Mouse (Mus musculus) ES-CJ7 (cell line): ENCODE data around the gene Psme1.
A peak's percentile ranks its signal among the peaks of the same experiment; 100 is the strongest.

Experiments
- DNase-seq: peaks from one replicate; pipeline ENCODE4 v3.0.0; 2011; ENCODE audit warnings: low read depth, low spot score

Gene Psme1

DNA sequence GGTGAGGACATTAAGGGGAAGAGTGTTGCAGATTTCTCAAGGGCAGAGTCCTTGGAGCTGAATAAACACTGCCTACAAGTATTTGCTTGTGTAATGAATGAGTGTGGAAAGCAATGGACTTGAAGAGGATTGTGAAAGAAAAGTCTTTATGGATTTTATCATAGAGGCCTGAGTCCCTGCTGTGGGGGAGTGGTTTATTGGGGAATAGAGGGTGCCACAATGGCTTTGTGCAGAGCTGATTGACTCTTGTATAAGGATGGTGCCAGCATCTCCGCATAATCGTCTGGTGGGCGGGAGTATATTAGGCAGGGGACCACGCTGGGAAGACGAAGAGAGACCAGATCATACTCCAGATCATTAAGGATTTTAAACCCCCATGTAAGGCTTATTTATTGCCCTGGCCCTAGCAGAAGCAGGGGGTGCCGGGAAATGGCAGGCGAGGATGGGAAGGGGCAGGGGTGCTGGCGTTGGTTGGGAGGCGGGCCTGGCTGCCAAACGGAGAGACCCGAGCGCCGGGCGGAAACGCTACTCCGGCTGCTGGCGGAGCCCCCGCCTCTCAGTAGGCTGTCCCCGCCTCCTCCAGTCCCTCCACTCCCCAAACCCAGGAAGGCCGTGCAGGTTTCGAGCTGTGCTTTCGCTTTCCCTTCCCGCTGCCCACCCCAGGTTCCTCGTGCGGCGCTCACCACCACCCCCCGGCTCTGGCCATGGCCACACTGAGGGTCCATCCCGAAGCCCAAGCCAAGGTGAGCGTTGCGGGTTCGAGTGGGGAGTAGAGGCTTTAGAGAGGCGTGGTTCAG, at the start of gene Psme1:
Gene Psme1, plus strand, starts transcription at position 253 of the 797 bp plus-strand sequence.
- DNase-seq = peak; percentile 70

DNA sequence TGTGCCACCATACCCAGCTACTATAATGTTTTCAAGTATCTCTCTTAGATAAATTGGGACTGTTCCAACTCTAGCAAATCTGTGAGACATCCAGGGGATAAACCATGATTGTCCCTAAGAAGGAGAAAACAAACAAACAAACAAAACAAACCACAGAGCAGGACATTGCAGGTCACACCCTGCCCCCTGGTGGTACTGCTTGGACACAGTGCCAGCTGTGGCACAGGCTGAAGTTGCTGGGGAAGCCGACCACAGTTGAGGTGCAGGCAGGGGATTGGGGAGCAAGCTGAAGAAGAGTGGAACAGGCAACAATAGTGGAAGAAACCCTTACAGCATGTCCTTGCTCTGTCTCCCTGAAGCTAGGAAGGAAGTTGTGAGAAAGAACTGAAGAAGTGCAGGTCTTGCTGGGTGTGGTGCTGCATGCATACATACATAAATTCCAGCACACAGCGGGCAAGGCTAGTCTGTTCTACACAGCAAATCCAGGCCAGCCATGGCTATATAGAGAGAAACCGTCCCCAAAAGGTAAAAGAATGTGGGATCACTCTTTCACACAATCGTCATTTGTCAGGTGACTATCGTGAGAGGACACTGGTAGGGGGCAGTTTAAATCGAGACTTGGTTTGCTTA, 41.7 kb upstream of the Psme1 start:
- peak; percentile 71 for DNase-seq

- peak; percentile 94 for DNase-seq
Observed at GRCm38 (mm10) chr14:55540067-55540786, 37.7 kb upstream of the Psme1 start, which contains the start of gene Pck2. Gene Pck2 (plus strand): TSS chr14:55540266.

DNA sequence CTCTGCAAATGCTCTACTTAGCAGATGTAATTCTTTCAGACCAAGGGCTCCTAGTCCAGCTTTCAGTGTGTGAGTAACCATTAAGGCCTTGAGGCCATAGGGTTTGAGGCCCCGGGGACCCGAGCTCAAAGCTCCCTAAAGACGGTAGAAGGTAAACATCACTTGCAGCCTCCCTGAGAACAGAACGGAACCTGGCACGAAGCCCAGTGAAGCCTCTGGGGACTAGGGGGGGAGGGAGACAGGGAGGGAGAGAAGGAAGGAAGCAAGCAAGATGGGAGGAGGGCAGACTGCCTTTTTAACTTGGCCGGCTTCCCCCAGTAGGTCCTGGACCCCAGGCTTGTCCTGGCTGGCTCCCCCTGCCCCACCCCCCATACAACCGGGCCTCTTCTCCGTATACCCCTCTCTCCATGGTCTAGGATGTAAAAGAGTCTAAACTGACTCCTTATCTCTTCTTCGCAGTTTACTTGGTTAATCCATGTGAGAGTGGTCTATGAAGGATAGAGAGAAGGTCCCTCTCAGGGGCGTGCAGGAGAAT, 37.1 kb upstream of the Psme1 start:
- DNase-seq = no peak

DNA sequence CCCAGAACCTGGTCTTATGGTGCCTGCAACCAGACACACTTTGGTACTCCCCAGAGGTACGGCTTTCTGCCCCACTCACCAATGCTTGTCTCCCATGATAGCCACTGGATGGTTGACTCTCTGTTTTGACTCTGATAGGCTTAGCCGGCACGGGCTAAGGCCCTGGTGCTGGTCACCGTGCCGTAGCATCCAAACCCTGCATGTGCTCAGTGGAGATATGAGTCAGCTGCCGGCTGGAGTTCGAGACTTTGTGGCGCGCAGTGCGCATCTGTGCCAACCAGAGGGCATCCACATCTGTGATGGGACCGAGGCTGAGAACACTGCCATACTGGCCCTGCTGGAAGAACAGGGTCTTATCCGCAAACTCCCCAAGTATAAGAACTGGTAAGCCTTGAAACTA, 35.7 kb upstream of the Psme1 start:
- no peak for DNase-seq

GRCm38 (mm10) chr14:55544334-55544733, 33.6 kb upstream of the Psme1 start:
- DNase-seq = no peak

DNA sequence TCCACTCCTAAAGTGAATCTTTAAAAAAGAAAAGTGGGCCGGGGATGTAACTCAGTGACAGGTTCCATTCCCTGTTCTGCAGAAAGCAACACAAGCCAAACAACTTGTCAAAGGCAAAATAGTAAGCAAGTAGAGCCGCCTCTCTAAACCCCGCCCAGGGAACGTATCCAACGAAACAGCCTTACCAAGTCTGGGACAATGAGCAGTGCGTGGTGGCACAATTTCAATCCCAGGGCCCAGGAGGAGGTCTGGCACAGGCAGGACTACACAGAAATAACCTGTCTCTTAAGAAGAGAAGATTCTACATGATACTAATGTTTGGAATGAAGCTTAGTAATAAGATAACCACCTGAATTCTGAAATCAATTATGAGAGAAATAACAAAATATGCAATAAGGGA, 27.7 kb upstream of the Psme1 start:
- no peak for DNase-seq

DNA sequence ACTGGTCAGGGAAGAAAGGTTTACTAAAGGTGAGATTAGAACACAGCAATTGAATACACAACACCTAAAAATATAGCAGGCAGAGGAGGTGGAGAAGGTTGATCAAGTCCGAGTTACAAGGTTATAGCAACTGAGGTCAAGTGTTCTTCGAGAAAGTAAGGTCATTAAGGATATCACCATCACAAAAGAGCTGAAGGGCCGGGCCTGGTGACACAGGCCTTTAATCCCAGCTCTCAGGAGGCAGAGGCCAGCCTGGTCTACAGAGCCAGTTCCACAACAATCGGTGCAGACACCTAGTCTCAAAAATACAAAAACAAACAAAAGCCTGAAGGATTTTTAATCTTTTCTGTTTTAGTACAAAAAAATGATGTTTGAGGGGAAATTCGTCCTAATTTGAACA, 26.6 kb upstream of the Psme1 start:
- peak; percentile 86 for DNase-seq

GRCm38 (mm10) chr14:55551794-55552193, 26.1 kb upstream of the Psme1 start:
- DNase-seq = peak; percentile 44

DNA sequence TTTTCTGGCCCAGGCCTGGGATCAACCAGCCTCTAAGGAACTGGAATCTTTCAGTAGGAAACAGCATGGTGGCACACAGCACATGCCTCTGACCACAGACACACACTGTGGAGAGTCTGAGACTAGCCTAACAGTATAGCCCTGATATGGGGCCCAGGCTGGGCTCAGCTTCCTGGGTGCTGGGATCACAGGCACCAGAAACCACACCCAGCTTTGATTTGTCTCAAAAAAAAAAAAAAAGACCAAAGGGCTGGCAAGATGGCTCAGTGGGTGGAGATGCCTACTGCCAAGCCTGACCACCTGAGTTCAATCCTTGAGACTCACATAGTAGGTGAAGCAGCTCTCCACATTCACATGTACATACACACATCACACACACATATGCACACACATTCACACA, 23.3 kb upstream of the Psme1 start:
- DNase-seq = no peak

GRCm38 (mm10) chr14:55555788-55556187, 22.1 kb upstream of the Psme1 start:
- no peak for DNase-seq

GRCm38 (mm10) chr14:55557003-55557402, 20.9 kb upstream of the Psme1 start:
- DNase-seq = peak; percentile 85

DNA sequence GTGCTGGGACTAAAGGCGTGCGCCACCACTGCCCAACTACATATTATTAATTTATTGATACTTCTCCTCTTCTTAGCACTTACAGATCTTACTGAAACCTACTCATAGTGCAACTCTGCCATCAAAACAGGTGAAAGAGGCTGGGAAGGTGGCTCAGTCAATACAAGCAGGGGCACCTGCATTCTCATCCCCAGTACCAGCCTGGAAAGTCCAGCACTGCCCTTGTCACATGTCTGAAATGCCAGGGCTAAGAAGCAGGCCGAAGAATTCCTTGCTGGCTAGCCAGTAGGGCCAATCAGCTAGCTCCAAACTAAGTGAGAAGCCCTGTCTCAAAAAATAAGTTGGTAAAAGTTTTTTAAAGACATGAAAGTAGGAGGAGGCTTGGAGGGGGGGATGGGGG, 20.3 kb upstream of the Psme1 start:
- DNase-seq = no peak

- no peak for DNase-seq
Observed at GRCm38 (mm10) chr14:55558740-55559448, 19.0 kb upstream of the Psme1 start.

DNA sequence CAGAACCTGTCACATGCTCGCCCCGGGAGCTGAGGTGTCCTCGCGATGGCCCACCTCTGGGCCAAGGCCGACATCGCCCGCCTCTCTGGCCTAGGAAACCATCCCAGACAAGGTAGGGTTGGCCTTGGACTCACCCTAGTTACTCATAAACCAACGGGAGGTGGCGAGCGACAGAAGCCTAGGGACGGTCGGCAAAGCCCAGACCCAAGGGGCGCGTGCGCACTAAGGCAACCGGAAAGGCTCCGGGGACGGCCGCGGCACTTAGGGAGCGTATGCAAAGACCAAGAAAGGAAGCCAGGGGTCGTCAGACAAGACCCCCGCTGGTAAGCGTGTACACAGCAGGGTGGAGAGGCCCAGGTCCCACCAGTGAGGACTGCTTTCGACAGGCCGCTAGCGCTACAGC, 18.1 kb upstream of the Psme1 start, which contains the start of gene Dcaf11:
Gene Dcaf11, plus strand, starts transcription at position 208 of the 403 bp plus-strand sequence.
- DNase-seq = peak; percentile 98

GRCm38 (mm10) chr14:55560202-55561073, 17.5 kb upstream of the Psme1 start, which contains the start of gene A730061H03Rik:
Gene A730061H03Rik (minus strand): TSS chr14:55560406.
- peak; percentile 100 for DNase-seq

DNA sequence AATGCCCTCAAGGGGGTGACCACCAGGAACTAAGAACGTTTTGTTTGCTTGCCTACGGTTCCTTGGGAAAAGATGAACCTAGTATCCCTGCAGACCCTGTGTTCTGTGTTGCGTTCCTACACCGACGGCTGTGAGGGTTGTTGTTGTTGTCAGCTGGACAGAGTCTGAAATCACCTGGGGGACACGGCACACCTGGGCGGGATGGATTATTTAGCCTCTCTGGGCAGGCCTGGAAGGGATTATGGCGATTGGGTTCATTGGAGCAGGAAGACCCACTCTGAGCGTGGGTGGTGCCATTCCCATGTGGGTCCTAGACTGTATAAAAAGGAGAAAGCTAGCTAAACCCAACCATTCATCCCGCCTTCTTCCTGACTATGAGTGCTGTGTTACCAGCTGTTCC, 16.1 kb upstream of the Psme1 start:
- DNase-seq = no peak

DNA sequence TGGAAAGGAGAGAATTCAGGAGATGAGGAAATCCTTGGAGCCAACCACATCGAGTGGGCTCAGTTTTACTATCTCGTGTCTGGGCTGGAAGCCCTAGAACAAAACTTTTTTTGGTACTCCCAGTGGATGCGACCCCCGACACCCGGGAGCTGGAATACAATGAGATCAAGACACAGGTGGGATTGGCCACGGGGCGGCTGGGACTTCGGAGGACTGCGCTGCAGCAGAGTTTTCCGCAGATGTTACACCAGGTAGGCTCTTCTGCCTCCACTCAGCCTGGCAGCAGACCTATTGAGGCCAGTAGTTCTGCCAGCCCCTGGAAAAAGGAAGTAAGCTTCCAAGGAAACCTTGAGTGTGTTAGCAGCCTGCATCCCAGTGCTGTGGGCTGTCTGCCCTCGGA, 14.7 kb upstream of the Psme1 start:
- no peak for DNase-seq

DNA sequence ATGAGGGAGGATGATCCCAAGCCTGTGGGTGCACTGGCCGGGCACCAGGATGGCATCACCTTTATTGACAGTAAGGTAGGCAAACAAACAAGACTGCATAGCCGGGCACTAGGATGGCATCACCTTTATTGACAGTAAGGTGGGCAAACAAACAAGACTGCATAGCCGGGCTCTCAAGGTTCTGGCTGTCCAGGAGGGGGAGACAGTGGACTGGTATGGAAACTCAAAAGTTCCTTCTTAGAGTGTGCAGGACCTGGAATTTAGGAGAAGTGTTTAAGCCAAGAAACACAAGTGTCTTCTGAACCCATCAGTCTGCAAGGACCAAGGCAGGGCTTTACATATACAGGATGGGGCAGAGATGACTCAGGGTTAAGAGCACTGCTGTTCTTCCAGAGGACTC, 12.2 kb upstream of the Psme1 start:
- DNase-seq = no peak

- DNase-seq = no peak
Observed at GRCm38 (mm10) chr14:55567496-55567895, 10.4 kb upstream of the Psme1 start.
